Mouse (Mus musculus): ENCODE measurements around the gene Olfr1252.

The Olfr1252 gene

GRCm38 (mm10) chr2:89724912-89725311 is at the start of gene Olfr1252:
TSS of gene Olfr1252 (minus strand) at chr2:89725012.
- DNase-seq (ENCODE audit: low spot score) = no peak

- DNase-seq (ENCODE audit: low spot score) = no peak
Measured at GRCm38 (mm10) chr2:89756990-89757389, 32.2 kb upstream of the Olfr1252 start, which contains the start of gene Olfr1253. TSS of gene Olfr1253 (minus strand) at chr2:89757090.

GRCm38 (mm10) chr2:89691980-89692379 is 32.8 kb downstream of the Olfr1252 start:
- no peak for DNase-seq (ENCODE audit: low spot score)

DNA sequence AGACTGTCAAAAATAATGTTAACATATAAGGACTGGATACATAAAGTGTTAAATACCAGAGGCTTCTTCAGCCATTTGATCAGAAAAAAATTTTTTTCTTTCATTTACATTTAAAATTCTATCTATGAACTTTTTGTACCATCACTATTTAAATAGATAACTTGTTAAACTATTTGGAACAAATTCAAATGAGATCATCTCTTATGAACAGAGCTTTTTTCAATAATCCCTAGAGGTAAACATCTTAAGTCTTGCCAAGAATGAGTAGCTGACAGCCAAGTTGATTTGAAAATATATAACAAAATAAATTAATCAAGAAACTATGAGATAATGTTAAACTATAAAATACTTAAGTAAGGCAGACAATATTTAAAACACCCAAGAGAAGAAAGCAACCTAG is 53.0 kb downstream of the Olfr1252 start, which contains the start of gene Olfr1251:
TSS of gene Olfr1251 (minus strand) at position 101 of the 400 bp plus-strand sequence.
- DNase-seq (ENCODE audit: low spot score) = no peak

All from layer of hippocampus, adult 9-10 months (tissue).